Mouse (Mus musculus) MN1 (cell line): ENCODE data around the gene Lbx2.

Source experiments
- DNase-seq: peaks from one replicate; pipeline ENCODE4 v3.0.0-alpha.2; 2016; ENCODE audit warnings: low spot score

Gene Lbx2

DNA sequence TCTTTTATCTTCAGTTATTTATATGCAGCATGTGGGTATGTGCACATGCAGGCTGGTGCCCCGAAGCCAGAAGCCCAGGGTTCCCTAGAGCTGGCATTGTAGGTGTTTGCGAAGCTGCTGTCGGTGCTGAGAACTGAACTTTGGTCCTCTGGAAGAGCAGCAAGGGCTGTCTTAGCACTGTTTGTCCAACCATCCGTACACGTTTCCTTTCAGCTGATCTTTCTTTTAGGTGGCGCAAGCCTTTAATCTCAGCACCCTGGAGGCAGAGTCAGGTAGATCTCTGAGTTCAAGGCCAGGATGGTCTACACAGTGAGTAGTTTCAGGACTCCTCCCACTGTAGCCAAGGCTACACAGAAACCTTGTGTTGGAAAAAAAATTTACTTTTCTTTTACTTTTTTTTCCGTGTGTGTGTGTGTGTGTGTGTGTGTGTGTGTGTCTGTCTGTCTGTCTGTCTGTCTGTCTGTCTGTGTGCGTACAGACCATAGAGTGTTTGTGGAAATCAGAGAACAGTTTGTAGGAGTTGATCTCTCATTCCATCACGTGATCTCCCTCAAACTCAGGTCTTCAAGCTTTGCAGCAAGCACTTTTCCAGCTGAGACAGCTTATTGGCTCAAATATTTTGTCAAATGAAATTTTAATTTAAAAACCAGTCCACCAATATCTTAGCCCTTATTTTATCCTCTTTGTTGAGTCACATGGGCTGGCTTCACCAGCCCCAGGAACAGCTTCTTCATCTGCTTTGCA lies 46.2 kb downstream of the Lbx2 start:
- DNase-seq = no peak

DNA sequence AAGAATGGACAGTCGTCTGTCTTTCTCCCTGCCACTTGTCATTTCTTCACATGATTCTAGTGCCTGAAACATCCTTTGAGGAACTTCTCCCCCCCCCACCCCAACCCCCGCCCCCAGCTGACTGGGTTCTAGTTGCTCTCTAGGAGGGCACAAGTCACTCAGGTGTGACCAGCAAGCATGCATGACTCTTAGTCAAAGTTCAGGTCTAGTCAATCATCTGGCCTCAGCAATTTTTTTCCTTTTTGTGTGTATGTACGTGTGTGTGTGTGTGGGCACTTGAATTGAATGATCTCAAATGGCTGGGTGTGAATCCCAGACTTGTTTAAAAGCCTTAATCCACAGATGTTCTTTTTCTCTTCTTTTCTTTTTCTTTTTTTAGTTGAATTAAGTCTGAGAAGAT lies 48.1 kb downstream of the Lbx2 start:
- no peak for DNase-seq

DNA sequence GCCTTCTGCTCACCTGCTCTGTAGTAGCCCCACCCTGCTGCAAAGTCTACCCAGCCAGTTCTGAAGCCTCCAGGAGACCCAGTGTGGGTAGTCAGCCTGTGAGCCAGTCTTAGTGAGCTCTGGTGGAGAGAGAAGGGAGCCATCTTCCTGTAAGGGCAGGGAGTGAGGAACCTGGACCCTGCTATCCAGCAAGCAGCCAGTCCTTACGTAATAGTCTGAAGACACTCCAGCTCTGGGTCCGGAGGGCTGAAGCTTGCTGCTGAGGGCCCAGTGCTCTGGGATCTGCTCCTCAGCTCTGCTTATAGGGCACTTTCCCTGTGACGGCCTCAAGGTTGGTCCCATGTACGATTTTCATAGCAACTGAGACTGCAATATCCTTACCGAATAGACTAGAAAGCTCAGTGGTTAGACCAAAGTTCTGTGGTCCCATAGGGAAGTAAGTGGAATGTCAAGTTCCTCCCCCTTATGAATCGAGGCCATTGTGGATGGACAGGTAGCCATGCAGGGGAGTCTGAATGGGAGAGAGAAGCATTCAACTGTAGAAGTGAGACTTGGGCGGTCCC lies 48.9 kb downstream of the Lbx2 start, which contains the start of gene Rtkn:
Gene Rtkn (plus strand): TSS at position 513 of the 563 bp plus-strand sequence.
- DNase-seq = no peak

DNA sequence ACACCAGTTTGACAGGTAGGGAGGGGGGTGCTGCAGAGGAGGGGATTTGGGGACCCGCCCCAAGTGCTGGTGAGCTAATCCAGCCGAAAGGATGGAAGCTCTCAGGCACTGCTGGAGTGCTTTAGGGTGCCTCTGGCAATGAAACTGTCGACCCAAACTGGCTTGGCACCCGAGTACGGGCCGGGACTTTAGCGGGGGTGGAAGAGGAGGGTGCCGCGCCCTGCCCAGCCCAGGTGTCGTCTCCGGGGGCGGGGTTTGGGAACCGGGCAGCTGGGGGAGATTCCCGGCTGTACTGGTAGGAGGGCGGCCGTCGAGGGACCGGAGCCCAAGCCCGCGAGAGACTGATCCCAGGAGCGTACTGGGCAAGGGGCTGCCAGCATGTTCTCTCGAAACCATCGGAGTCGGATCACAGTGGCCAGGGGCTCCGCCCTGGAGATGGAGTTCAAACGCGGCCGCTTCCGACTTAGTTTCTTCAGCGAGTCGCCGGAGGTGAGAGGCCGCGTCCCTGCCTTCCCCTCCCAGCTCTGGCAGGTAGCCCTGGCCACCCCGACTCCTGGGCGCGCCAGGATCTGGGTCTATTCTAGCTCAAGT lies 49.5 kb downstream of the Lbx2 start:
- DNase-seq = no peak

DNA sequence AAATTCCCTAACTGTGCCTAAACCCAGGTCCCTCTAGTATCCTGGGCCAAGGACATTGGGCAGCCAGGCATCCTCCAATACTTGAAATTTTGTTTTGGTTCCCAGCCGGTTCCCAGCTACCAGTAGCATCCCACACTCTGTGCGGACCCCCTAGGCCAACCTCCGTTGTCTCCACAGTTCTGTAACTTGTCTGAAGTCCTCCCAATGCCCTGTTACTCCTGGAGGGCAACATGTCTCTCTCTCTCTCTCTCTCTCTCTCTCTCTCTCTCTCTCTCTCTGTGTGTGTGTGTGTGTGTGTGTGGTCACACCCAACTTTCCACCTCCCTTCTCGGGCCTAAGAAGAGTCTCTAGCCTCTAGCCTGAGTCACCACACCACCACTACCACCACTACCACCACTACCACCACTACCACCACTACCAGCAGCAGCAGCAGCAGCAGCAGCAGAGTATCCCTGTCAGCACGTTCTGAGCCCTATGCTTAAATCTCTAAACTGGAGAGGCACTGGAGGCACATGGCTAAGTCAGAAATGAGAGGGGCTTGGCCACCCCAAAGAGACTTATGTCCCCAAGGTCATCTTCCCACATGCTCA lies 50.2 kb downstream of the Lbx2 start:
- no peak for DNase-seq

DNA sequence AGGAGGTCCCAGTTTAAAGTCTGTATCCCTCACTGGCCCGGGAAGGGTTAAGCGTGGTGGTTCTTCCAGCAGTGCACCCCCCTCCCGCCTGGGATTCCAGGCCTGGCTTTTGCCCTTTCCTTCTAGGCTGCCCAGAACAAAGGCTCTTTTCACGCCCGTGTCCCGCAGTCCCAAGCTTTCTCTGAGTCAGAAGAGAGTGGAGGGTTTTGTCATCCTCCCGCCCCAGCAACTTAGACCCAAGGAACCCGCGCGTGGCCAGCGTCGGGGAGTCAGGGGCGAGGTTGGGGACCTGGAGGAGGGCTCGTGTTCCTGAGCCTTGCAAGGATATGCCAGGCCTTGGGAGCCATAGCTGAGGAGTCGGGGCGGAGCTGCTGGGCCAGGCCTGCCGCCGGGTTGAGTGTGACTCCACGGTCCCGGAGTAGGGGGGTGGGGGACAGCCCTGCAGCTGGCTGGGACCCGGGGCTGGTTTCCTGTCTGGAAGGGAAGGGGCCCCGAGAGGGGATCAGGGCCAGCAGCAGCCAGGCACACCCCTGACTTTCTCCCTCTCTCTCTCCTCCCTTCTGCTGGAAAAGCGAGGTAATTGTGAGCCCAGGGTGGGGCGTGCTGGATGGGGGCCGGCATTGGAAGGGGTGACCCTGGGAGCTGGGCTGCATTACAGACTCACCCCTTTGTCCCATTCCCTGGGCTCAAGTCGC lies 50.9 kb downstream of the Lbx2 start:
- DNase-seq = peak; percentile 74

DNA sequence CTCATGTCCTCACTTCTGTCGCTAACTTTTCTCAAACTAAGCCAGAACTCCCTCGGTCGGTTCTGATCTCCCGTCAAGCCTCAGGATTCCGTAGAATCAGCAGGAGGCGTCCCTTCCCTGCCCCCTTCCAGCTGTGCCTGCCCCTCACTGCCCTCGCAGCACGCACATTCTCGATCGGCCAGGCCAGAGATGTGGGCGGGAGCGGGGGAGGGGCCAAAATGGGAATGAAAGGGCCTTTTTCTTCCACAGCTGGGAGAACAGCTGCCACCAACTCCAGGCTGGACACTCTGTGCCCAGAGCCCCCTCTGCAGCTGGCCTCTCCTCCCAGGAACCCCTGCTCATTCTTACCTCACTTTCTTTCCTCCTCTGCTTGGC lies 51.4 kb downstream of the Lbx2 start:
- DNase-seq = peak; percentile 90
